Mouse (Mus musculus): ENCODE data around the gene Olfr559. TPM values are rescaled to one million over a fixed set of nuclear protein-coding genes. Genes with fewer than 3 reads are reported as not detected.

Gene Olfr559
- total and polyA plus RNA-seq, 3 experiments, result not detected

DNA sequence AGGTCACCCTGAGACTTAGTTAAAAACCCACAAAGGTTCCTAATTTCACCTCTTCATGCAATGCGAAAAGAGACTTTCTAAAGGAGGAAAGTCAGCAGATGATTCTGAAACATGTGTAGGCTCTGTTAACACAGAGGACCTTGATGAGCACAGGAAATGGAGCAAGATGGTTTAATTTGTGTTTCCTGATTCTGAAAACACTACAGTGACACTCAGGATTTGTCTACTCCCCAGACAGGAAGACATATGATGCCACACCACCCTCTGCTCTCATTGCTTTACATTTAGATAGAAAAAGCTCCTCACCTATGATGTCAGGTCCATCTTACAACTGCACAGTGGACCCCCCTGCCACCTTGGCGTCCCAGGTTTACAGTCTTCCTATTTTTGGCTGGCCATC is 51.1 kb downstream of the Olfr559 start:
- no peak overlapping the region for H3K27ac ChIP-seq (ENCODE audit: insufficient read depth, low read depth)
- peaks cover 16 to 42% of the 10 kb centered on the region in 2 experiments for H3K36me3 ChIP-seq (replicated peaks in 1 of 2; ENCODE audit: control insufficient read depth in 1 of 2, insufficient read depth in 1 of 2, low read length in 1 of 2)
- no peak for TF ChIP-seq NELFE (IDR thresholded peaks at IDR 0.05; ENCODE audit: low read depth, low read length)
- no peak for TF ChIP-seq GABPA (IDR thresholded peaks at IDR 0.05; ENCODE audit: insufficient replicate concordance, low read depth, low read length)
- no peak for TF ChIP-seq ELF1 (IDR thresholded peaks at IDR 0.05; ENCODE audit: low read depth, low read length)
- no peak for TF ChIP-seq TCF12 (IDR thresholded peaks at IDR 0.05; ENCODE audit: low read depth, low read length)
- TF ChIP-seq ETS1 (conservative IDR thresholded peaks at IDR 0.05; ENCODE audit: low read depth, low read length), result no peak
- no peak for TF ChIP-seq USF2 (conservative IDR thresholded peaks at IDR 0.05; ENCODE audit: low read depth, low read length)
- no peak for TF ChIP-seq MAX (IDR thresholded peaks at IDR 0.05; ENCODE audit: low read length)
- no peak for TF ChIP-seq ZNF384 (IDR thresholded peaks at IDR 0.05; ENCODE audit: low read depth, low read length)
- no peak for TF ChIP-seq CHD2 (IDR thresholded peaks at IDR 0.05; ENCODE audit: low read length)
- no peak for TF ChIP-seq CTCF (conservative IDR thresholded peaks at IDR 0.05 in 1 of 2, IDR thresholded peaks at IDR 0.05 in 1 of 2; ENCODE audit: low read depth in 2 of 2, low read length in 2 of 2)
- TF ChIP-seq E2F4 (IDR thresholded peaks at IDR 0.05; ENCODE audit: insufficient replicate concordance, low read depth, low read length), result no peak
- no peak for TF ChIP-seq MYC (IDR thresholded peaks at IDR 0.05; ENCODE audit: low read depth, low read length)
- no peak for TF ChIP-seq SIN3A (IDR thresholded peaks at IDR 0.05; ENCODE audit: low read length)
- TF ChIP-seq MAFK (IDR thresholded peaks at IDR 0.05; ENCODE audit: insufficient replicate concordance, low read length), result no peak
- TF ChIP-seq MEF2A (IDR thresholded peaks at IDR 0.05; ENCODE audit: borderline replicate concordance, low read depth, low read length), result no peak
- no peak for TF ChIP-seq JUN (IDR thresholded peaks at IDR 0.05; ENCODE audit: insufficient read depth, low read depth, low read length)
- TF ChIP-seq ZKSCAN1 (IDR thresholded peaks at IDR 0.05; ENCODE audit: borderline replicate concordance, low read depth, low read length), result no peak
- TF ChIP-seq MXI1 (IDR thresholded peaks at IDR 0.05; ENCODE audit: low read depth, low read length), result no peak
- TF ChIP-seq JUND (conservative IDR thresholded peaks at IDR 0.05; ENCODE audit: low read depth, low read length), result no peak
- no peak overlapping the region for H3K9ac ChIP-seq (ENCODE audit: insufficient read depth, low read depth)
- H3K27me3 ChIP-seq (replicated peaks), result no peaks in the 10 kb centered on the region
- H3K4me2 ChIP-seq (ENCODE audit: insufficient read depth, low read depth, poor library complexity, severe bottlenecking), result no peak overlapping the region
- H3K4me1 ChIP-seq (ENCODE audit: control insufficient read depth in 1 of 2, insufficient read depth in 2 of 2), result no peaks in the 10 kb centered on the region
- in situ Hi-C loops (cut with MboI; ENCODE audit: low pct_ligation_motif_present, low pct_unique_long_range_greater_than_20kb, low sequenced_read_pairs) (no loop called here), dilution Hi-C loops (cut with MboI; ENCODE audit: extremely low pct_ligation_motif_present, extremely low pct_unique_long_range_greater_than_20kb, low sequenced_read_pairs) (no loop called here)
- H3K79me2 ChIP-seq (replicated peaks; ENCODE audit: control insufficient read depth, extremely low read depth, insufficient read depth, poor library complexity, severe bottlenecking), result no peaks in the 10 kb centered on the region
- H3K9me3 ChIP-seq (replicated peaks; ENCODE audit: low read length), result no peaks in the 10 kb centered on the region
- DNase-seq (ENCODE audit: extremely low read depth), result no peak
- no peak overlapping the region for H3K4me3 ChIP-seq (replicated peaks in 1 of 3; ENCODE audit: low read depth in 2 of 3, low read length in 2 of 3, poor library complexity in 1 of 3)

Other genes starting within 250 kb of the Olfr559 start
Only the 20 nearest of the 33 such genes appear.
- gene Trim21, start 162.0 kb downstream of the Olfr559 start, total RNA-seq (2012; rRNA removed), result 10.4 and 10.5 TPM in 2 replicates
- gene Trim21, start 162.0 kb downstream of the Olfr559 start, total RNA-seq (2014; rRNA removed), result 15.4 and 16.1 TPM in 2 replicates
- 16.5 TPM in 2 replicates for gene Trim21, start 162.0 kb downstream of the Olfr559 start, polyA plus RNA-seq (2012; ENCODE audit: insufficient read length, low read depth)
- not detected in 2 replicates for gene Olfr550, start 156.0 kb downstream of the Olfr559 start, total RNA-seq (2012; rRNA removed)
- gene Olfr550, start 156.0 kb downstream of the Olfr559 start, total RNA-seq (2014; rRNA removed), result not detected in 2 replicates
- gene Olfr550, start 156.0 kb downstream of the Olfr559 start, polyA plus RNA-seq (2012; ENCODE audit: insufficient read length, low read depth), result not detected in 2 replicates
- gene Olfr551, start 135.6 kb downstream of the Olfr559 start, total RNA-seq (2012; rRNA removed), result not detected in 2 replicates
- not detected in 2 replicates for gene Olfr551, start 135.6 kb downstream of the Olfr559 start, total RNA-seq (2014; rRNA removed)
- not detected in 2 replicates for gene Olfr551, start 135.6 kb downstream of the Olfr559 start, polyA plus RNA-seq (2012; ENCODE audit: insufficient read length, low read depth)
- gene Olfr552, start 129.7 kb downstream of the Olfr559 start, total RNA-seq (2012; rRNA removed), result not detected in 2 replicates
- not detected in 2 replicates for gene Olfr552, start 129.7 kb downstream of the Olfr559 start, total RNA-seq (2014; rRNA removed)
- 0.16 TPM in 1 of 2 replicates, not detected in the other for gene Olfr552, start 129.7 kb downstream of the Olfr559 start, polyA plus RNA-seq (2012; ENCODE audit: insufficient read length, low read depth)
- not detected in 2 replicates for gene Olfr553, start 109.3 kb downstream of the Olfr559 start, total RNA-seq (2012; rRNA removed)
- not detected in 2 replicates for gene Olfr553, start 109.3 kb downstream of the Olfr559 start, total RNA-seq (2014; rRNA removed)
- gene Olfr553, start 109.3 kb downstream of the Olfr559 start, polyA plus RNA-seq (2012; ENCODE audit: insufficient read length, low read depth), result not detected in 2 replicates
- not detected in 2 replicates for gene Olfr554, start 89.1 kb downstream of the Olfr559 start, total RNA-seq (2012; rRNA removed)
- gene Olfr554, start 89.1 kb downstream of the Olfr559 start, total RNA-seq (2014; rRNA removed), result not detected in 2 replicates
- not detected in 2 replicates for gene Olfr554, start 89.1 kb downstream of the Olfr559 start, polyA plus RNA-seq (2012; ENCODE audit: insufficient read length, low read depth)
- not detected in 2 replicates for gene Olfr555, start 68.7 kb downstream of the Olfr559 start, total RNA-seq (2012; rRNA removed)
- gene Olfr555, start 68.7 kb downstream of the Olfr559 start, total RNA-seq (2014; rRNA removed), result not detected in 2 replicates
- not detected in 2 replicates for gene Olfr555, start 68.7 kb downstream of the Olfr559 start, polyA plus RNA-seq (2012; ENCODE audit: insufficient read length, low read depth)
- gene Olfr556, start 62.6 kb downstream of the Olfr559 start, total RNA-seq (2012; rRNA removed), result not detected in 2 replicates
- gene Olfr556, start 62.6 kb downstream of the Olfr559 start, total RNA-seq (2014; rRNA removed), result not detected in 2 replicates
- gene Olfr556, start 62.6 kb downstream of the Olfr559 start, polyA plus RNA-seq (2012; ENCODE audit: insufficient read length, low read depth), result not detected in 2 replicates
- 6.5 and 8.1 TPM in 2 replicates for gene Trim68, start 40.2 kb downstream of the Olfr559 start, total RNA-seq (2012; rRNA removed)
- 7.7 and 8.0 TPM in 2 replicates for gene Trim68, start 40.2 kb downstream of the Olfr559 start, total RNA-seq (2014; rRNA removed)
- gene Trim68, start 40.2 kb downstream of the Olfr559 start, polyA plus RNA-seq (2012; ENCODE audit: insufficient read length, low read depth), result 10.9 and 11.6 TPM in 2 replicates
- gene Olfr557, start 31.6 kb downstream of the Olfr559 start, total RNA-seq (2012; rRNA removed), result not detected in 2 replicates
- gene Olfr557, start 31.6 kb downstream of the Olfr559 start, total RNA-seq (2014; rRNA removed), result not detected in 2 replicates
- not detected in 2 replicates for gene Olfr557, start 31.6 kb downstream of the Olfr559 start, polyA plus RNA-seq (2012; ENCODE audit: insufficient read length, low read depth)
- gene Olfr558, start 25.3 kb downstream of the Olfr559 start, total RNA-seq (2012; rRNA removed), result not detected in 2 replicates
- not detected in 2 replicates for gene Olfr558, start 25.3 kb downstream of the Olfr559 start, total RNA-seq (2014; rRNA removed)
- gene Olfr558, start 25.3 kb downstream of the Olfr559 start, polyA plus RNA-seq (2012; ENCODE audit: insufficient read length, low read depth), result not detected in 2 replicates
- gene Olfr33, start 8.4 kb downstream of the Olfr559 start, total RNA-seq (2012; rRNA removed), result not detected in 2 replicates
- gene Olfr33, start 8.4 kb downstream of the Olfr559 start, total RNA-seq (2014; rRNA removed), result not detected in 2 replicates
- not detected in 2 replicates for gene Olfr33, start 8.4 kb downstream of the Olfr559 start, polyA plus RNA-seq (2012; ENCODE audit: insufficient read length, low read depth)
- gene Olfr560, start 31.9 kb upstream of the Olfr559 start, total RNA-seq (2012; rRNA removed), result not detected in 2 replicates
- gene Olfr560, start 31.9 kb upstream of the Olfr559 start, total RNA-seq (2014; rRNA removed), result not detected in 2 replicates
- gene Olfr560, start 31.9 kb upstream of the Olfr559 start, polyA plus RNA-seq (2012; ENCODE audit: insufficient read length, low read depth), result not detected in 2 replicates
- gene Olfr78, start 32.0 kb upstream of the Olfr559 start, total RNA-seq (2012; rRNA removed), result not detected in 2 replicates
- not detected in 2 replicates for gene Olfr78, start 32.0 kb upstream of the Olfr559 start, total RNA-seq (2014; rRNA removed)
- gene Olfr78, start 32.0 kb upstream of the Olfr559 start, polyA plus RNA-seq (2012; ENCODE audit: insufficient read length, low read depth), result not detected in 2 replicates
- not detected in 2 replicates for gene Olfr561, start 43.7 kb upstream of the Olfr559 start, total RNA-seq (2012; rRNA removed)
- not detected in 2 replicates for gene Olfr561, start 43.7 kb upstream of the Olfr559 start, total RNA-seq (2014; rRNA removed)
- not detected in 2 replicates for gene Olfr561, start 43.7 kb upstream of the Olfr559 start, polyA plus RNA-seq (2012; ENCODE audit: insufficient read length, low read depth)
- gene Olfr564, start 76.0 kb upstream of the Olfr559 start, total RNA-seq (2012; rRNA removed), result not detected in 2 replicates
- not detected in 2 replicates for gene Olfr564, start 76.0 kb upstream of the Olfr559 start, total RNA-seq (2014; rRNA removed)
- gene Olfr564, start 76.0 kb upstream of the Olfr559 start, polyA plus RNA-seq (2012; ENCODE audit: insufficient read length, low read depth), result not detected in 2 replicates
- gene Olfr566, start 131.3 kb upstream of the Olfr559 start, total RNA-seq (2012; rRNA removed), result not detected in 2 replicates
- gene Olfr566, start 131.3 kb upstream of the Olfr559 start, total RNA-seq (2014; rRNA removed), result not detected in 2 replicates
- not detected in 2 replicates for gene Olfr566, start 131.3 kb upstream of the Olfr559 start, polyA plus RNA-seq (2012; ENCODE audit: insufficient read length, low read depth)
- not detected in 2 replicates for gene Olfr568, start 149.6 kb upstream of the Olfr559 start, total RNA-seq (2012; rRNA removed)
- not detected in 2 replicates for gene Olfr568, start 149.6 kb upstream of the Olfr559 start, total RNA-seq (2014; rRNA removed)
- gene Olfr568, start 149.6 kb upstream of the Olfr559 start, polyA plus RNA-seq (2012; ENCODE audit: insufficient read length, low read depth), result not detected in 2 replicates
- gene Olfr569, start 163.4 kb upstream of the Olfr559 start, total RNA-seq (2012; rRNA removed), result not detected in 2 replicates
- gene Olfr569, start 163.4 kb upstream of the Olfr559 start, total RNA-seq (2014; rRNA removed), result not detected in 2 replicates
- gene Olfr569, start 163.4 kb upstream of the Olfr559 start, polyA plus RNA-seq (2012; ENCODE audit: insufficient read length, low read depth), result not detected in 2 replicates
- not detected in 2 replicates for gene Olfr570, start 167.1 kb upstream of the Olfr559 start, total RNA-seq (2012; rRNA removed)
- not detected in 2 replicates for gene Olfr570, start 167.1 kb upstream of the Olfr559 start, total RNA-seq (2014; rRNA removed)
- not detected in 2 replicates for gene Olfr570, start 167.1 kb upstream of the Olfr559 start, polyA plus RNA-seq (2012; ENCODE audit: insufficient read length, low read depth)

Data from CH12.LX (cell line).